Mouse (Mus musculus) hindbrain, embryonic 16.5 days (tissue): Measurements from ENCODE around the gene B4galt1. TPM values are rescaled to one million over a fixed set of nuclear protein-coding genes. Genes with fewer than 3 reads are reported as not detected.
A peak's percentile ranks its signal among the peaks of the same experiment; 100 is the strongest.

Experiments
- ATAC-seq: fragments of 200-750 bp; cut with Nextera tagmentation; 2 replicates; pipeline ENCODE4 v1.8.0; 2017; ENCODE audit warnings: moderate TSS enrichment, moderate library complexity
- H3K27ac ChIP-seq: fragments of 300-500 bp; sonication (generic); 2 replicates; pipeline ENCODE4 v1.5.1; 2014; ENCODE audit warnings: low read depth, mild to moderate bottlenecking, control low read depth, low read length, moderate library complexity
- H3K27me3 ChIP-seq: fragments of 300-500 bp; sonication (generic); replicated peaks from 2 replicates; pipeline ENCODE4 v1.6.1; 2014; ENCODE audit warnings: low read length; ENCODE audit not compliant: control insufficient read depth, insufficient read depth
- H3K36me3 ChIP-seq: fragments of 300-500 bp; sonication (generic); 2 replicates; pipeline ENCODE4 v1.6.1; 2014; ENCODE audit warnings: mild to moderate bottlenecking, low read length, moderate library complexity, mixed read lengths; ENCODE audit not compliant: control insufficient read depth, insufficient read depth
- H3K4me1 ChIP-seq: fragments of 300-500 bp; sonication (generic); 2 replicates; pipeline ENCODE4 v1.6.1; 2014; ENCODE audit warnings: low read depth, low read length; ENCODE audit not compliant: control insufficient read depth, insufficient read depth
- H3K4me2 ChIP-seq: fragments of 300-500 bp; sonication (generic); 2 replicates; pipeline ENCODE4 v1.6.1; 2014; ENCODE audit warnings: mild to moderate bottlenecking, low read length, control low read depth, moderate library complexity
- H3K4me3 ChIP-seq: fragments of 300-500 bp; sonication (generic); 2 replicates; pipeline ENCODE4 v1.5.1; 2014; ENCODE audit warnings: mild to moderate bottlenecking, low read length, control low read depth, moderate library complexity
- H3K9ac ChIP-seq: fragments of 300-500 bp; sonication (generic); 2 replicates; pipeline ENCODE4 v1.6.1; 2014; ENCODE audit warnings: low read depth, mild to moderate bottlenecking, control low read depth, low read length, moderate library complexity
- H3K9me3 ChIP-seq: fragments of 300-500 bp; sonication (generic); 2 replicates; pipeline ENCODE4 v1.6.1; 2014; ENCODE audit warnings: mild to moderate bottlenecking, low read length, moderate library complexity; ENCODE audit not compliant: control insufficient read depth
- WGBS: fragments of 180-500 bp; shearing (Covaris S2); extraction: QIAGEN DNeasy Blood & Tissue Kit; methylation state at CpG from one replicate; pipeline ENCODE4 v1.1.7; 2014; 5-methylcytosine and 5-hydroxymethylcytosine counted together
- polyA plus RNA-seq: library from polyadenylated mRNA; unstranded; fragments of >200 nt; fragmentation: Nextera tagmentation; extraction: Ambion mirVana; gene quantifications from 2 replicates; pipeline ENCODE4 v1.2.1, GENCODE M21; 2015

B4galt1 gene
- polyA plus RNA-seq, 1 experiment from 2014 or later: 6.6 TPM

DNA sequence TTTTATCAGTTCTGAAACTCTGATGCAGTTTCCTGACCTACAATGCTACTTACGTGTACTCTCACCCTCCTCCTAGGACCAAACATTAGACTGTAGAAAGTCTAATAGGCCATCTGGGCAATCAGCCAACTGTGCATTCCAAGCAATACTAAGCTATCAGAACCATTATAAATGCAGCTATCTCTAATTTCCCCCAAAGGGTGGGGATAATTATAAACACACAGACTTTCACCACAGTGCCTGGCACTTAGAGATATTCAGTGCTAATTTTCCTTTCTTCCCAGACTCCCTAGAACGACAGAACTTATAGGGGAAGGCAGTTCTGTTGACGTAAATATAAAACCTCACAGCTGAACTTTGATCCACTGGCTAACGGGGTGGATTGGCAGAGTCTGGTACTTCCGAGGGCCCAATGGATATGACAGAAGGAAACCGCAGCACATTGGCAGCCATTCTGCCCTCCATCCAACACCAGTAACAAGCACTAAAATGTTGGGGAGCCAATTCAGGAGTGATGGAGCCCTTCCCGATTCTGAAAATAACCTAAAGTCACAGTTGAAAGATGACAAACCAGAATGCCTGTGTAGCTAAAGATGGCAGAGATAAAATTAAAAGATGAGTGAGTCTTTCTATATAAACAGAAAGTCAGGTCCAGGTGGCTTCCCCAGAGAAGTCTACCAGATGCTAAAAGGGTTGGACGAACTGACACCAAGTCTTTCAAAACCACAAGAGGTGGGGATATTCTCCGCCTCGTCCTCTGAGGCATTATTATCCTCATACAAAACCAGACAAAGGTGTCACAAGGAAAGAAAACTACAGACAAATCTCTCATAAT lies 16.1 kb downstream of the B4galt1 start:
- peaks cover 9% of the 10 kb centered on the region for H3K4me1 ChIP-seq
- H3K4me3 ChIP-seq: no peak overlapping the region
- H3K27ac ChIP-seq: peak overlapping the region; percentile 21; the same call in 1 of the 2 replicates
- ATAC-seq: peak; percentile 45; the same call in 1 of the 2 replicates
- H3K9me3 ChIP-seq: no peaks in the 10 kb centered on the region
- H3K9ac ChIP-seq: no peak overlapping the region
- H3K36me3 ChIP-seq: no peaks in the 10 kb centered on the region
- H3K27me3 ChIP-seq: no peaks in the 10 kb centered on the region
- no peak overlapping the region for H3K4me2 ChIP-seq
- 54% methylated on average over 10 of the region's 10 CpGs for WGBS

- WGBS: 83% methylated on average over 3 of the region's 3 CpGs
- Histone ChIP-seq H3K4me3 (no peak overlapping the region), H3K9me3 (no peaks in the 10 kb centered on the region), H3K27me3 (no peaks in the 10 kb centered on the region), H3K36me3 (no peaks in the 10 kb centered on the region), H3K4me2 (no peak overlapping the region), H3K4me1 (peaks cover 9% of the 10 kb centered on the region), H3K27ac (peak overlapping the region; percentile 4; the same call in 1 of the 2 replicates), H3K9ac (no peak overlapping the region)
- ATAC-seq: no peak
Measured at GRCm38 (mm10) chr4:40837008-40837407, 16.8 kb downstream of the B4galt1 start.

DNA sequence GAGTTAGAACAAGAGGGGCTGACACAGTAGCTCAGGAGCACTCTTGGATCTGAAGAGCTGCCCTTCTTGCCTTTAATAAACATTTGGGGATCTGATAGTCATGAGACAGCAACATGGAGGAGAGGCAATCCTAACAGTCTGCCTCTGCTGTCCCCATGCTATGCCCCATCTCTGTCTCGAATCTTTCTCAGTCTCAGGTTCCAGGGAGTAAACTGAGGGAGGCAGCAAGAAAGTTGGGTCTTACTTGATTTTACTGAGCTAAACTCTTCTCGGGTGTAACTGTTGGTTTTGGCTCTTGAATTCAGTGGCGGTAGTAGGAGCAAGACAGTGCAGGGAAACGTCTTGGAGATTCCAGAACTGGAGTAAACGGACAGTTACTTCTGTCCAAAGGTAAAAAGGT lies 18.9 kb downstream of the B4galt1 start:
- no peak overlapping the region for H3K27ac ChIP-seq
- H3K27me3 ChIP-seq: no peaks in the 10 kb centered on the region
- no peak for ATAC-seq

DNA sequence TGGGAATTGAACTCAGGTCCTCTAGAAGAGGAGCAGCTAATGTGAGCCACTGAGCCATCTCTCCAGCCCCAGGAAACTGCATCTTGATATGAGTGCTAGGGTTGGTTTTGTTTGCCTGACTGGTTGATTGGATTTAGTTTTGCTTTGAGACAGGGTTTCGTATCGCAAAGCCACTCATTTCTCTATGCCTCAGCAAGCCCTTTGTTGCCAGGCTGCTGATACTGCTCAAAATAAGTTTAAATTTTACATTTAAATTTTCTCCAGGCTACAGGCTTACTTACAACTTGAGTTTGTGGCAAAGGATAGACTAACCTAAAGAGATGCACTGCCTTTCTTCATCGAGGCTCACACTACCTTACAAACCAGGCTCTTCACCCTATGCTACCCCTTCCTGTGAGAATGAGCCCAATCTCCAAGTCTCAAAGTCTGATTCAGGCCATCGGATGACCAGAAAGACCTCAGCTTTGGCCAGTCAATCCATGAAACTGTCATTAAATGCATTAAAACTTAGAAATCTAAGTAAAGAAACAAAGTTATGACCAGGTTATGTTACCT lies 19.5 kb downstream of the B4galt1 start:
- H3K9me3 ChIP-seq: no peaks in the 10 kb centered on the region
- no peaks in the 10 kb centered on the region; the same call in 1 of the 2 replicates for H3K36me3 ChIP-seq
- no peak overlapping the region for H3K27ac ChIP-seq
- H3K4me1 ChIP-seq: peaks cover 9% of the 10 kb centered on the region
- H3K4me3 ChIP-seq: no peak overlapping the region
- 94% methylated on average over 4 of the region's 4 CpGs for WGBS
- H3K4me2 ChIP-seq: no peak overlapping the region
- no peaks in the 10 kb centered on the region for H3K27me3 ChIP-seq
- no peak for ATAC-seq
- no peak overlapping the region for H3K9ac ChIP-seq

More for the DNA sequence above, 18.9 kb downstream of the B4galt1 start:
- no peak overlapping the region for H3K4me2 ChIP-seq
- H3K4me3 ChIP-seq: no peak overlapping the region
- 90% methylated on average over 5 of the region's 5 CpGs for WGBS
- peaks cover 9% of the 10 kb centered on the region for H3K4me1 ChIP-seq
- H3K9ac ChIP-seq: no peak overlapping the region
- H3K36me3 ChIP-seq: no peaks in the 10 kb centered on the region; the same call in 1 of the 2 replicates
- H3K9me3 ChIP-seq: no peaks in the 10 kb centered on the region

DNA sequence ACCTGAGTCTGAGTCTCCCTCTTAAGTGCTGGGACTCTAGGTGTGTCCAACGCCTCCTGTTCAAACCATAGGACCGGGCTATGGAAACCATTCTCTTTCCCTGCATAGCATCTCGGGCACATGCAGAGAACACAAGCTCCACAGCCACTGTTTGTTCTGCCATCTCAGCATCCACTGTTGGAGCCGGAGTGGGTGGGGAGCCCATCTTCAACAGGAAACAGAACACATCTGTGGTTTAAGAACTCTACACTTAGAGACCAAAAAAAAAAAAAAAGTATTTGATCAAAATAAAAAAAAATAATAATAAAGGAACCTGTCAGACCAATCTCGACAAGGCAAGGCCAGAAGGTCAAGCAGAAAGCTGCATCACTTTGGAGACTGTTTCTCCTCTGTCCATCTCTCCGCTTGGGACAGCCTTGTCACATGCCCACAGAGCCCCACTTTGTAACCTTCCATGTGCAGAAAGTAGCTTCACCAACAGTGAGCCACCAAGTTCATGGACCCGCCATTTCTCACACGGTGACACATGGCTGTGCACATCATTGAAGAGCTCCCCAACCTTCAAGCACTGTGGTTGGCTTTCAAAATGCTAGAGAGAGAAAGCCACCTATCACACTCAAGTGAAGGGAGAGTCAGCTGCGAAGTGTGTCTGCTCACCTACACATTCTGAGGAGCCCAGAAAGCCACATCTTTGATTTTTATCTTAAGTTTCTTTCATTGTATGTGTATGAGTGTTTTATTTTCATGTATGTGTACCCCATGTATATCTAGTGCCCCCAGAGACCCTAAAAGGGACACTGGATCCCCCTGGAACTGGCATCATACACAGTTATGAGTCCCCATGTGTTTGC lies 20.2 kb downstream of the B4galt1 start:
- H3K4me2 ChIP-seq: no peak overlapping the region
- 94% methylated on average over 9 of the region's 9 CpGs for WGBS

GRCm38 (mm10) chr4:40830530-40830929 lies 23.3 kb downstream of the B4galt1 start:
- H3K9me3 ChIP-seq: no peaks in the 10 kb centered on the region
- 90% methylated on average over 5 of the region's 5 CpGs for WGBS
- H3K4me2 ChIP-seq: no peak overlapping the region
- ATAC-seq: no peak
- H3K36me3 ChIP-seq: no peaks in the 10 kb centered on the region; the same call in 1 of the 2 replicates
- no peak overlapping the region for H3K4me3 ChIP-seq
- no peaks in the 10 kb centered on the region for H3K4me1 ChIP-seq
- H3K9ac ChIP-seq: no peak overlapping the region
- H3K27ac ChIP-seq: no peak overlapping the region
- H3K27me3 ChIP-seq: no peaks in the 10 kb centered on the region

More for the DNA sequence above, 20.2 kb downstream of the B4galt1 start:
- H3K27me3 ChIP-seq: no peaks in the 10 kb centered on the region
- H3K9ac ChIP-seq: no peak overlapping the region
- H3K36me3 ChIP-seq: no peaks in the 10 kb centered on the region; the same call in 1 of the 2 replicates
- peaks cover 9% of the 10 kb centered on the region for H3K4me1 ChIP-seq
- H3K27ac ChIP-seq: no peak overlapping the region
- H3K9me3 ChIP-seq: no peaks in the 10 kb centered on the region
- ATAC-seq: no peak
- H3K4me3 ChIP-seq: no peak overlapping the region

GRCm38 (mm10) chr4:40829654-40830400 lies 24.0 kb downstream of the B4galt1 start:
- H3K27ac ChIP-seq: no peak overlapping the region
- WGBS: 87% methylated on average over 13 of the region's 13 CpGs
- no peaks in the 10 kb centered on the region for H3K27me3 ChIP-seq
- no peak overlapping the region for H3K9ac ChIP-seq
- no peaks in the 10 kb centered on the region for H3K4me1 ChIP-seq
- H3K9me3 ChIP-seq: no peaks in the 10 kb centered on the region
- H3K4me2 ChIP-seq: no peak overlapping the region
- H3K36me3 ChIP-seq: no peaks in the 10 kb centered on the region; the same call in 1 of the 2 replicates
- ATAC-seq: no peak
- no peak overlapping the region for H3K4me3 ChIP-seq

- Histone ChIP-seq H3K4me1 (no peaks in the 10 kb centered on the region), H3K9me3 (no peaks in the 10 kb centered on the region), H3K9ac (no peak overlapping the region), H3K27ac (no peak overlapping the region), H3K4me2 (no peak overlapping the region), H3K4me3 (no peak overlapping the region), H3K27me3 (no peaks in the 10 kb centered on the region), H3K36me3 (no peaks in the 10 kb centered on the region; the same call in 1 of the 2 replicates)
- WGBS: 80% methylated on average over 7 of the region's 7 CpGs
- no peak for ATAC-seq
Measured at GRCm38 (mm10) chr4:40828910-40829309, 24.9 kb downstream of the B4galt1 start.
